In genomic region chr12:65931848-65932247, GRCm38 (mm10) we compare ENCODE assay signal across 14 mouse cellular contexts.
A peak's percentile ranks its signal among the peaks of the same experiment; 100 is the strongest.
DNase-seq lines count a peak whose midpoint lies in the region; ATAC-seq and TF ChIP-seq lines count a peak whose summit lies in the region.
"Had no signal": no experiment of that assay in that cellular context is flagged by ENCODE, and none has a peak within 500 bp of the region (broad histone marks: within the 10 kb centered on the region; RNA-seq: fewer than 3 reads in every experiment).

No protein-coding gene starts in this region.

- H3K4me1 ChIP-seq in intestine, postnatal 0 days (replicated peaks; ENCODE audit: control insufficient read depth, insufficient read depth, low read length), result no peaks in the 10 kb centered on the region
- no peaks in the 10 kb centered on the region for H3K4me1 ChIP-seq in intestine, embryonic 16.5 days (ENCODE audit: control insufficient read depth, insufficient read depth, low read length)
- peaks cover 4% of the 10 kb centered on the region; the same call in 1 of the 2 replicates for H3K4me1 ChIP-seq in embryonic facial prominence, embryonic 14.5 days (ENCODE audit: control insufficient read depth, insufficient read depth, low read length)
- H3K4me1 ChIP-seq in thymus, adult 2 months (replicated peaks; ENCODE audit: control insufficient read depth, insufficient read depth, low read length), result no peaks in the 10 kb centered on the region
- H3K4me1 ChIP-seq in kidney, embryonic 16.5 days (ENCODE audit: insufficient read depth, low read length), result no peaks in the 10 kb centered on the region
- H3K4me1 ChIP-seq: intestine, embryonic 15.5 days; liver, embryonic 12.5 days; megakaryocyte, embryonic 14.5 days; stomach, embryonic 15.5 days had no signal

- no peak overlapping the region for H3K4me3 ChIP-seq in intestine, postnatal 0 days (ENCODE audit: low read depth, low read length)
- no peak overlapping the region for H3K4me3 ChIP-seq in intestine, embryonic 16.5 days (ENCODE audit: low read length)
- H3K4me3 ChIP-seq in embryonic facial prominence, embryonic 14.5 days (ENCODE audit: low read depth, low read length), result no peak overlapping the region
- no peak overlapping the region for H3K4me3 ChIP-seq in thymus, adult 2 months (ENCODE audit: control insufficient read depth, insufficient read depth, low read length)
- no peak overlapping the region for H3K4me3 ChIP-seq in kidney, embryonic 16.5 days (ENCODE audit: low read length)
- H3K4me3 ChIP-seq: erythroblast, embryonic 14.5 days; intestine, embryonic 15.5 days; liver, embryonic 12.5 days; megakaryocyte, embryonic 14.5 days; stomach, embryonic 15.5 days had no signal

- H3K27ac ChIP-seq in intestine, postnatal 0 days (ENCODE audit: low read depth, low read length), result no peak overlapping the region
- H3K27ac ChIP-seq in intestine, embryonic 16.5 days (ENCODE audit: low read length), result no peak overlapping the region
- no peak overlapping the region for H3K27ac ChIP-seq in embryonic facial prominence, embryonic 14.5 days (replicated peaks; ENCODE audit: low read depth, low read length)
- no peak overlapping the region for H3K27ac ChIP-seq in thymus, adult 2 months (ENCODE audit: control insufficient read depth, insufficient read depth, low read length)
- H3K27ac ChIP-seq in kidney, embryonic 16.5 days (ENCODE audit: low read length), result no peak overlapping the region
- H3K27ac ChIP-seq: intestine, embryonic 15.5 days; liver, embryonic 12.5 days; stomach, embryonic 15.5 days had no signal

- no peaks in the 10 kb centered on the region for H3K27me3 ChIP-seq in intestine, postnatal 0 days (replicated peaks; ENCODE audit: control insufficient read depth, insufficient read depth, low read length)
- H3K27me3 ChIP-seq in intestine, embryonic 16.5 days (replicated peaks; ENCODE audit: control insufficient read depth, insufficient read depth, low read length), result no peaks in the 10 kb centered on the region
- H3K27me3 ChIP-seq in embryonic facial prominence, embryonic 14.5 days (replicated peaks; ENCODE audit: control insufficient read depth, insufficient read depth, low read length), result no peaks in the 10 kb centered on the region
- H3K27me3 ChIP-seq in thymus, adult 2 months (ENCODE audit: control insufficient read depth, insufficient read depth, low read length), result no peaks in the 10 kb centered on the region
- no peaks in the 10 kb centered on the region for H3K27me3 ChIP-seq in kidney, embryonic 16.5 days (ENCODE audit: insufficient read depth, low read length)
- H3K27me3 ChIP-seq: intestine, embryonic 15.5 days; liver, embryonic 12.5 days; megakaryocyte, embryonic 14.5 days; stomach, embryonic 15.5 days had no signal

- WGBS in intestine, postnatal 0 days, result 14% methylated on average over 4 of the region's 4 CpGs
- WGBS in intestine, embryonic 16.5 days, result 17% methylated on average over 4 of the region's 4 CpGs
- 13% methylated on average over 4 of the region's 4 CpGs for WGBS in embryonic facial prominence, embryonic 14.5 days
- 37% methylated on average over 4 of the region's 4 CpGs for WGBS in thymus, adult 2 months
- 23% methylated on average over 4 of the region's 4 CpGs for WGBS in kidney, embryonic 16.5 days

- TF ChIP-seq POLR2A in thymus, adult 2 months (IDR thresholded peaks at IDR 0.05; ENCODE audit: control insufficient read depth, extremely low read depth, insufficient read depth, low read length, poor library complexity), result no peak

- H3K36me3 ChIP-seq in intestine, postnatal 0 days (ENCODE audit: control insufficient read depth, insufficient read depth), result no peaks in the 10 kb centered on the region
- H3K36me3 ChIP-seq in intestine, embryonic 16.5 days (ENCODE audit: control insufficient read depth, insufficient read depth, low read length), result no peaks in the 10 kb centered on the region
- H3K36me3 ChIP-seq in embryonic facial prominence, embryonic 14.5 days (ENCODE audit: control insufficient read depth, insufficient read depth, low read length), result no peaks in the 10 kb centered on the region
- H3K36me3 ChIP-seq in thymus, adult 2 months (ENCODE audit: control insufficient read depth, insufficient read depth, low read length), result no peaks in the 10 kb centered on the region
- H3K36me3 ChIP-seq in kidney, embryonic 16.5 days (ENCODE audit: insufficient read depth, low read length), result no peaks in the 10 kb centered on the region
- H3K36me3 ChIP-seq: intestine, embryonic 15.5 days; liver, embryonic 12.5 days; stomach, embryonic 15.5 days had no signal

- H3K9ac ChIP-seq in intestine, postnatal 0 days (ENCODE audit: low read depth, low read length), result no peak overlapping the region
- no peak overlapping the region for H3K9ac ChIP-seq in intestine, embryonic 16.5 days (ENCODE audit: low read depth, low read length)
- H3K9ac ChIP-seq in embryonic facial prominence, embryonic 14.5 days (ENCODE audit: low read depth, low read length), result no peak overlapping the region
- H3K9ac ChIP-seq in kidney, embryonic 16.5 days (replicated peaks; ENCODE audit: low read length), result no peak overlapping the region
- H3K9ac ChIP-seq: intestine, embryonic 15.5 days; liver, embryonic 12.5 days; stomach, embryonic 15.5 days had no signal

- peak; percentile 58 for TF ChIP-seq CTCF in intestine, postnatal 0 days (IDR thresholded peaks at IDR 0.05; ENCODE audit: low read depth)
- TF ChIP-seq CTCF in thymus, adult 2 months (IDR thresholded peaks at IDR 0.05; ENCODE audit: borderline replicate concordance, control insufficient read depth, extremely low read depth, insufficient read depth, low read length, poor library complexity), result no peak

- H3K4me2 ChIP-seq in intestine, postnatal 0 days (replicated peaks; ENCODE audit: low read depth), result no peak overlapping the region
- H3K4me2 ChIP-seq in intestine, embryonic 16.5 days (ENCODE audit: low read depth, low read length), result no peak overlapping the region
- 0 out of 2 replicates have a peak overlapping the region, but pooled peaks have one; percentile 24 for H3K4me2 ChIP-seq in embryonic facial prominence, embryonic 14.5 days (ENCODE audit: low read depth, low read length)
- no peak overlapping the region for H3K4me2 ChIP-seq in kidney, embryonic 16.5 days (replicated peaks; ENCODE audit: low read depth, low read length)
- H3K4me2 ChIP-seq: intestine, embryonic 15.5 days; liver, embryonic 12.5 days; stomach, embryonic 15.5 days had no signal

- no peak for ATAC-seq in intestine, postnatal 0 days
- ATAC-seq in intestine, embryonic 16.5 days, result no peak
- ATAC-seq in embryonic facial prominence, embryonic 14.5 days (ENCODE audit: low read depth), result no peak
- no peak for ATAC-seq in kidney, embryonic 16.5 days (ENCODE audit: low FRiP score, low TSS enrichment)
- ATAC-seq: intestine, embryonic 15.5 days; liver, embryonic 12.5 days; Patski had no signal

- H3K9me3 ChIP-seq in intestine, postnatal 0 days (ENCODE audit: control insufficient read depth), result no peaks in the 10 kb centered on the region
- H3K9me3 ChIP-seq in intestine, embryonic 16.5 days (ENCODE audit: control insufficient read depth, low read length), result no peaks in the 10 kb centered on the region
- no peaks in the 10 kb centered on the region for H3K9me3 ChIP-seq in embryonic facial prominence, embryonic 14.5 days (ENCODE audit: control insufficient read depth, low read length)
- no peaks in the 10 kb centered on the region for H3K9me3 ChIP-seq in kidney, embryonic 16.5 days (ENCODE audit: low read length)
- H3K9me3 ChIP-seq: intestine, embryonic 15.5 days; liver, embryonic 12.5 days; megakaryocyte, embryonic 14.5 days; stomach, embryonic 15.5 days had no signal

- DNase-seq in 3T3-L1 (ENCODE audit: low read depth, low spot score) (peak; percentile 43), A20 (ENCODE audit: low read depth, low spot score) (peak; percentile 13)
- peak; percentile 72 for DNase-seq in embryonic facial prominence, embryonic 14.5 days (ENCODE audit: low spot score)
- no peak for DNase-seq in thymus, adult 2 months
- DNase-seq in gastrocnemius, adult 8-10 months (ENCODE audit: low spot score in 2 of 2), result no peak

Comparison
In these comparisons a context has a peak if more than half of its experiments do, and no peak if none do; other contexts are left out.
1. DNase-seq: peak in 3T3-L1 (single experiment), A20 (single experiment) and embryonic facial prominence, embryonic 14.5 days (single experiment); none in thymus, adult 2 months (single experiment) and gastrocnemius, adult 8-10 months (0 of 2).